Mouse (Mus musculus): ENCODE measurements around the gene Fyb2.

Fyb2 gene

DNA sequence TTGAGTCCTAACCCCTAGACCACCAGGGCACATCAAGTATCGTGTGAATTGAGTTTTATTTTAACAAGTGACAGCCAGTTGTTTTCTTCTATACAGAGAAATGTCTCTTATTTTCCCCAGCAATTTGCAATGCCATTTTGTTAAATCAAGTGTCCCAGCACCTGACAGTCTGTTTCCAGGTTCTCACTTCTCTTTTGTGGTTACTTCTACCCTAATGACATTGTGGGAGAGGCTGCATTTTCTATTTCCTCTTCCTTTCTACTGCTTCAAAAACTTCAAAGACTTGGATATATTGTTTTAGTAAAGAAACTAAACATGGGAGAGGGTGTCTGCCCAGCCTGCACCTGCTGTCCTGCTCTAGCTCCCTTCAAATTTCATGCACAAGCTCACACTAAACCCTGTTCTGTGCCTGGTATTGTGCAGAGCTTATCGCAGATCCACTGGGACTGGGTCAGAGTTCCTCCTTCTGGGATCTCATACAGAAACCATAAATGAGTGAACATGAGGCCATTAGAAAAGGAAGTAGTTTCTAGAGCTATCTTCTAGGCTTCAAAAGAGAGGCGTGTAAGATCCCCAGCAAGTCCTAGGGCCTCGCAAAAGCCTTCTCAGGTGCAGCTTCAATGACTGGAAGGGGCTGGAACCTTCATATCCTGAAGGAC, 94.2 kb downstream of the Fyb2 start:
- DNase-seq (ENCODE audit: extremely low spot score) = no peak

- DNase-seq (ENCODE audit: extremely low spot score) = no peak
Observed at GRCm38 (mm10) chr4:105013718-105014117, 100.5 kb downstream of the Fyb2 start.

- no peak for DNase-seq (ENCODE audit: extremely low spot score)
Observed at GRCm38 (mm10) chr4:105015496-105015895, 102.2 kb downstream of the Fyb2 start.

- no peak for DNase-seq (ENCODE audit: extremely low spot score)
Observed at GRCm38 (mm10) chr4:105016006-105016613, 102.9 kb downstream of the Fyb2 start.

DNA sequence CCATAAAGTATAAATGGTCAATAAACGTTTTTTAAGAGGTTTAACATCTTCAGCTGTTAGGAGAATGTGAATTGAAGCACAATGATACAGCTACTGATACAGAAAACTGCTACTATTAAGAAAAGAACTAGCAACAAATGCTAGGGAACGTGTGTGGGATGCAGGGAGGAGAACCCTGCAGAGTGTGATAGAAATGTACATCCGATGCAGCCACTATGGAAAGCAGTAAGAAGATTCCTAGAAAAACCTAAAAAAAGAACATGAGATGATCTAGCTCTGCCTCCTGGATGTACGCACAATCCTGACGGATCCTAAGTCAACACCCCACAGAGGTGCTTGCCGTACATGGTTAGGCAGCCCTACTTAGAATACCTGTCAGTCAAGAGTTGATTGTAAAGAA, 114.0 kb downstream of the Fyb2 start:
- DNase-seq (ENCODE audit: extremely low spot score) = no peak

DNA sequence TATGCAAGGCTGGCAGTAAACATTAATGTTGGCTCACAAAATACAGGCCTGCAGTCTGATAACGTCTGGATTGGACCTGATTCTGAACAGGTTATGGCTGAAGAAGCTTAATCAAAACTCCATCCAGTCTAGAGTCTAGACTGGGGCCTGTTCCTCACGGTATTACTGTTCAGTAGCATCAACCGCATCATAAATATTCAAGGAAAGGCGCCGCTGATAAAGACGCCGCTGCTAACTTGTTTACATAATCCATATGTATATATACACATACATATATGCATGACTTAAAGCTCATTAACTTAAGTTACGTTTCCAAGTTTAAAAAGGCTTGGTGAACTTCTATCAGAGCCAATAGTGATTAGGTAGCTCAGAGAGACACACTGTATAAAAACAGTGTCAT, 117.8 kb downstream of the Fyb2 start:
- DNase-seq (ENCODE audit: extremely low spot score) = no peak

DNA sequence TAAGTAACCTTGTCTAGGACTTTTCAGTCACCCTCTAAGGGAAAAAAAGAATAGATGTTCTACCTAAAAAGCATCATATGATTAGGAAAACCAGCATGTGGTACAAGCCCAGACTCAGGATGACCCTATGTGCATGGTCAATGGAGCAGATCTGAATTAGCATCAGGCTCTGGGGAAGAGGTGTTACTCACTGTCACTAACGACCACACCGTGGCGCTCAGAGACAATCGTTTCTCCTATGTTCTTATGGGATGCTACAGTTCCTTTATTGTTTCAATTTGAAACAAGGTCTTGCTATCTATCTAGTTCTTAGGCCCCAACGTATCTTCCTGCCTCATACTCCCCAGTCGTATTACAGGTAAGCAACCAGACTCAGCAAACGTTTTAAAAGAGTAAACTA, 119.9 kb downstream of the Fyb2 start:
- no peak for DNase-seq (ENCODE audit: extremely low spot score)

- DNase-seq (ENCODE audit: extremely low spot score) = no peak
Observed at GRCm38 (mm10) chr4:105034259-105034658, 121.0 kb downstream of the Fyb2 start.

- DNase-seq (ENCODE audit: extremely low spot score) = no peak
Observed at GRCm38 (mm10) chr4:105050041-105050440, 136.8 kb downstream of the Fyb2 start.

DNA sequence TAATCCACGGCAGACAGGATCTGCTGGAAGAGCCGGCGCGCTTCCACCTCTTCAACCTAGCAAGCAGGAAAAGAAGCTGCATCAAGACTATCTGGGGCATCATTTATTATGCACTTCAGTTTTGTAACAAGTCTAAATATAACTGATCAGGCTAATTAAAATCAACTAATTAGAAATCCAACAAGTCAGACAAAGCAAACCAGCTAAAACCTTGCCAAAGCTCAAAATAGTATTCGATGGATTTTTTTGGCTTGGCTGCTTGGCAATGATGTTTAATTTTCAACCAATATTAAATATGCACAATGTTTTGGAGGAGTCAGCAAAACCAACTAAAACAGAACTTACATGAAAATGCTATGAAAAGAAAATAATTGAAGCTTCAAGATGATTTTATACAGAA, 138.0 kb downstream of the Fyb2 start:
- no peak for DNase-seq (ENCODE audit: extremely low spot score)
